Mouse (Mus musculus) thymus, postnatal 10 days (tissue): Measurements from ENCODE around the gene Adgrl3.

Experiments used
- DNase-seq, 2 experiments: peaks; one replicate each; pipeline ENCODE4 v3.0.0; 2021; ENCODE audit warnings: low spot score in 2 of 2

Gene Adgrl3

GRCm38 (mm10) chr5:81837860-81838259, 817.9 kb downstream of the Adgrl3 start:
- DNase-seq: no peak

DNA sequence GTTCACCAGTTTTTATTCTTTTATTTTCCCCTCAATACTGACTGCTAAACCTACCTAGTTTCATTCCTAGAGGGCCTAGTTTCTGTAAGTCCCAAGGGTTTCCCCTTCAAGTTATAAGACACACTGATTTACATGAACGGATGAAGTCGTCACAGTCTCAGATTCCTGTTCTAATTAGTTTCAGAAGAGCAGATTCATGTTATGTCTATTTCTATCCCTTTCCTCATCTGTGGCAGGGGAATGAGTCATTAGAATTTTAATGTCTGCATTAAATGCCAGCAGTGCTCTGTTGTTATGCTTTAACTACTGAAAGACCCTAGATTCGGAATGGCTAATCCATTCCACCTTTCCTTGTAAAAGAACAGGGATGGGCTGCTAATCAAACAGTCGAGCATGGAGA, 823.9 kb downstream of the Adgrl3 start:
- DNase-seq: no peak

DNA sequence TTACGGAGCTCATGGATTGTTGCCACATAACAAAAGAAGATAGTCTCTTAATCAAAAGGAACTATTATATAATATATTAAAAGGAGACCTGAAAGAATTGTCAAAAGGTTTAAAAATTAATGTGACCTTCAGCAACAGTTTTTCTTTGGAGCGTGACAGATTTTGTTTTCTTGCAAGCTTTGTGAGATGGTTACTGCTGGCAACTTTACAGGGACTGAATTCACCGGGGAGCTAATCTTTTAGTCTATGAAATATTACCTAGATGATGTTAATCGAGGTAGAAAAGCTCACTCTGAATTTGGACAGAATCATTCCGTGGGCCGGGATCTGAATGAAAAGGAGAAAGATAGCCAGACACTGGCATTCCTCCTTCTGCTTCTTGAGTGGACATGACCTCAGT, 850.4 kb downstream of the Adgrl3 start:
- no peak for DNase-seq
